Comparison of ENCODE assay signal across 14 mouse cellular contexts in the genomic region with DNA sequence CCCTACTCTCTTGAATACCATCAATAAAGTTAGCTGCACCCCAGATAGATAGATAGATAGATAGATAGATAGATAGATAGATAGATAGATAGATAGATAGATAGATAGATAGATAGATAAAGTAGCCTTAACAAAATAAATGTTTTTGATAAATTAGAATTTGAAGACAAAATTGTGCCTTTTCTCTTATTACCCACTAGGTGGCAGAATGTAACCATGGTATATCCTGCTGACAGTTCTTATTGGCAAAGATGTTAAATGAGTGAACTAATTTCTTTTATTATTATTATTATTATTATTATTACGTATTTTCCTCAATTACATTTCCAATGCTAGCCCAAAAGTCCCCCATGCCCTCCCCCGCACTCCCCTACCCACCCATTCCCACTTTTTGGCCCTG. TPM values are rescaled to one million over a fixed set of nuclear protein-coding genes. Genes with fewer than 3 reads are reported as not detected.
DNase-seq lines count a peak whose midpoint lies in the region; ATAC-seq and TF ChIP-seq lines count a peak whose summit lies in the region.
"Not testable (repeated sequence)": the region's sequence is repeated elsewhere in the genome, so short reads cannot be mapped to it uniquely, and the experiment has no call there.
"Had no signal": no experiment of that assay in that cellular context is flagged by ENCODE, and none has a peak within 500 bp of the region (broad histone marks: within the 10 kb centered on the region; RNA-seq: fewer than 3 reads in every experiment).

No protein-coding gene starts in this region.

- not testable (repeated sequence) for H3K36me3 ChIP-seq in MEL (ENCODE audit: control insufficient read depth in 1 of 2, insufficient read depth in 2 of 2, low read length in 2 of 2); heart, adult 2 months (ENCODE audit: control insufficient read depth, insufficient read depth, low read length); lung, embryonic 14.5 days (ENCODE audit: insufficient read depth)

- intact Hi-C loops in heart, adult 2 months (cut with DNase I): loop anchor here (10.0 kb wide), 6 partner anchors 121 to 751 kb away; a partner anchor contains a TSS

- not testable (repeated sequence) for TF ChIP-seq POLR2A in MEL (IDR thresholded peaks at IDR 0.05; ENCODE audit: control insufficient read depth in 1 of 2, insufficient read depth in 1 of 2, low read depth in 1 of 2, low read length in 2 of 2, poor library complexity in 1 of 2); heart, adult 2 months (IDR thresholded peaks at IDR 0.05; ENCODE audit: insufficient read depth, low read depth, low read length)

- WGBS in heart, adult 2 months: 20% methylated on average over 2 of the region's 2 CpGs
- 43% methylated on average over 2 of the region's 2 CpGs for WGBS in lung, embryonic 14.5 days

- ATAC-seq in common myeloid progenitor, adult 5-6 weeks (replicated peaks; ENCODE audit: low read depth, poor library complexity, severe bottlenecking): 0 out of 2 replicates have a peak, but pooled peaks have one; percentile 45
- ATAC-seq in lung, embryonic 14.5 days (ENCODE audit: insufficient read depth): not testable (repeated sequence)
- peak; percentile 55; the same call in 1 of the 2 replicates for ATAC-seq in neutrophil, adult 5-6 weeks (ENCODE audit: extremely low read depth, insufficient number of reproducible peaks, low FRiP score, poor library complexity, severe bottlenecking)

- not testable (repeated sequence) for H3K27me3 ChIP-seq in MEL (ENCODE audit: control insufficient read depth in 1 of 2, insufficient read depth in 2 of 2, low read length in 2 of 2); heart, adult 2 months (ENCODE audit: control insufficient read depth, insufficient read depth, low read length); lung, embryonic 14.5 days (ENCODE audit: insufficient read depth, low read length)

- peak; percentile 87 for TF ChIP-seq RAD21 in MEL (IDR thresholded peaks at IDR 0.05; ENCODE audit: low read depth, low read length)

- H3K27ac ChIP-seq in MEL (ENCODE audit: control insufficient read depth, low read depth, low read length); heart, adult 2 months; layer of hippocampus, adult 2 months; lung, embryonic 14.5 days (ENCODE audit: low read depth): not testable (repeated sequence)

- H3K4me1 ChIP-seq in MEL (ENCODE audit: control insufficient read depth in 1 of 2, insufficient read depth in 2 of 2, low read length in 2 of 2); heart, adult 2 months (ENCODE audit: control insufficient read depth, insufficient read depth, low read length); lung, embryonic 14.5 days (ENCODE audit: insufficient read depth): not testable (repeated sequence)

- not testable (repeated sequence) for H3K9ac ChIP-seq in MEL (ENCODE audit: control insufficient read depth, low read depth, low read length, poor library complexity, severe bottlenecking); heart, adult 2 months (ENCODE audit: low read depth, low read length); lung, embryonic 14.5 days

- H3K4me2 ChIP-seq in lung, embryonic 14.5 days: not testable (repeated sequence)

- TF ChIP-seq CTCF in MEL (IDR thresholded peaks at IDR 0.05 in 2 of 3, conservative IDR thresholded peaks at IDR 0.05 in 1 of 3; ENCODE audit: control insufficient read depth in 1 of 3, insufficient read depth in 1 of 3, low read depth in 2 of 3, low read length in 3 of 3, poor library complexity in 1 of 3, severe bottlenecking in 1 of 3): peak in 2 of 3 experiments; percentile 24 to 67; a peak in 3 of 6 replicates
- TF ChIP-seq CTCF in heart, adult 2 months (IDR thresholded peaks at IDR 0.05): peak; percentile 72
- TF ChIP-seq CTCF in layer of hippocampus, adult 2 months (conservative IDR thresholded peaks at IDR 0.05): peak; percentile 79
- TF ChIP-seq CTCF in lung, embryonic 14.5 days (IDR thresholded peaks at IDR 0.05; ENCODE audit: low read depth): peak; percentile 57

- DNase-seq in 416B (ENCODE audit: low read depth) (peak; percentile 49), MEL (ENCODE audit: low read depth, low spot score) (peak; percentile 46)
- not testable (repeated sequence) for DNase-seq in heart, adult 2 months; layer of hippocampus, adult 2 months (ENCODE audit: low spot score in 2 of 2)
- peak; percentile 44 for DNase-seq in lung, embryonic 14.5 days

- not testable (repeated sequence) for H3K9me3 ChIP-seq in MEL (replicated peaks; ENCODE audit: insufficient read depth, low read length); lung, embryonic 14.5 days (ENCODE audit: low read depth, low read length)

- not testable (repeated sequence) for TF ChIP-seq EP300 in MEL (IDR thresholded peaks at IDR 0.05; ENCODE audit: low read depth in 1 of 2, low read length in 2 of 2); heart, adult 2 months (IDR thresholded peaks at IDR 0.05; ENCODE audit: insufficient read depth, low read depth, low read length)

- H3K4me3 ChIP-seq in MEL (ENCODE audit: control insufficient read depth in 1 of 2, insufficient read depth in 1 of 2, low read depth in 2 of 2, low read length in 2 of 2); heart, adult 2 months; layer of hippocampus, adult 2 months; lung, embryonic 14.5 days (ENCODE audit: low read depth, low read length): not testable (repeated sequence)

- H3K79me2 ChIP-seq in MEL (ENCODE audit: control insufficient read depth, insufficient read depth, low read length, poor library complexity); heart, adult 2 months (replicated peaks; ENCODE audit: control insufficient read depth, insufficient read depth, low read length): not testable (repeated sequence)

TF ChIP-seq in MEL, 35 proteins besides CTCF, POLR2A, EP300 and RAD21:
- TF ChIP-seq SMC3 (IDR thresholded peaks at IDR 0.05; ENCODE audit: low read depth, low read length): peak; percentile 71
- TF ChIP-seq ZC3H11A (IDR thresholded peaks at IDR 0.05; ENCODE audit: low read depth, low read length): peak; percentile 80

RNA-seq across cellular contexts. Expression of a gene that starts 18.0 kb away (rescaled TPM):
- not detected in 2 replicates for total RNA-seq in MEL (2012; rRNA removed)
- polyA plus RNA-seq in MEL (2012; ENCODE audit: insufficient read depth in 1 of 2, insufficient read length in 2 of 2, low read depth in 1 of 2, low replicate concordance in 2 of 2, missing spikeins in 1 of 2): under 1 TPM in 1 of 2 experiments, not detected in 1; 0.08 TPM
- 0.14 and 0.15 TPM in 2 replicates for total RNA-seq in common myeloid progenitor, adult 5-6 weeks (2017)
- total RNA-seq in heart, adult 2 months (2021): under 1 TPM in 1 of 2 experiments, not detected in 1; 0.07 TPM
- polyA plus RNA-seq in heart, adult 2 months (2012; rRNA removed): 0.20 TPM in 1 of 2 replicates, not detected in the other
- under 1 TPM; 0.10 TPM for total RNA-seq in layer of hippocampus, adult 2 months (2021)
- polyA plus RNA-seq in lung, embryonic 14.5 days (2014; fragmentation: Nextera tagmentation; extraction: Ambion mirVana): 4.3 and 4.7 TPM in 2 replicates
- 3.3 and 4.1 TPM in 2 replicates for total RNA-seq in neutrophil, adult 5-6 weeks (2017)
- polyA plus RNA-seq: adrenal gland, adult 2 months; cortical plate, adult 2 months; forebrain, embryonic 16.5 days; G1E; heart, embryonic 10.5 days; intestine, embryonic 14.5 days; liver, embryonic 12.5 days had no signal

RNA-seq across cellular contexts. Expression of a gene that starts 35.9 kb away (rescaled TPM):
- total RNA-seq in MEL (2012; rRNA removed): not detected in 2 replicates
- polyA plus RNA-seq in MEL (2012; ENCODE audit: insufficient read depth in 1 of 2, insufficient read length in 2 of 2, low read depth in 1 of 2, low replicate concordance in 2 of 2, missing spikeins in 1 of 2): not detected
- total RNA-seq in common myeloid progenitor, adult 5-6 weeks (2017): 24.2 and 29.3 TPM in 2 replicates
- total RNA-seq in heart, adult 2 months (2021): under 1 TPM; 0.44 to 0.57 TPM
- 0.31 and 0.32 TPM in 2 replicates for polyA plus RNA-seq in heart, adult 2 months (2012; rRNA removed)
- total RNA-seq in layer of hippocampus, adult 2 months (2021): under 1 TPM; 0.54 to 0.61 TPM
- polyA plus RNA-seq in lung, embryonic 14.5 days (2014; fragmentation: Nextera tagmentation; extraction: Ambion mirVana): 26.1 and 28.6 TPM in 2 replicates
- total RNA-seq in neutrophil, adult 5-6 weeks (2017): 137 and 140 TPM in 2 replicates
- polyA plus RNA-seq: adrenal gland, adult 2 months; G1E had no signal

Comparison
In these comparisons a context has a peak if more than half of its experiments do, and no peak if none do; other contexts are left out.
1. RNA of a gene that starts 35.9 kb away (total RNA-seq): 137 to 140 TPM in neutrophil, adult 5-6 weeks and 24.2 to 29.3 TPM in common myeloid progenitor, adult 5-6 weeks; 0.54 to 0.61 TPM in layer of hippocampus, adult 2 months, 0.44 to 0.57 TPM in heart, adult 2 months and not detected in MEL; every median in the first group is over 10 times any median in the second.
2. Peak in every context shown above with its lines, with median percentiles within 50 percentile points of each other: CTCF ChIP-seq.